Mouse (Mus musculus) megakaryocyte, embryonic 14.5 days (primary cell): ENCODE measurements around the gene Frmd4b.

Source experiments
- FLI1 ChIP-seq: IDR thresholded peaks from 2 replicates; pipeline ENCODE4 v1.6.1; 2012; ENCODE audit warnings: low read length, inconsistent platforms, mixed read lengths
- GATA1 ChIP-seq: IDR thresholded peaks from 3 replicates; pipeline ENCODE4 v1.6.1; 2012; ENCODE audit warnings: mixed read lengths, low read length, inconsistent platforms, borderline replicate concordance

- TF ChIP-seq FLI1 (no peak), GATA1 (no peak)
Observed at GRCm38 (mm10) chr6:97273058-97273710, 344.2 kb downstream of the Frmd4b start.
